Mouse (Mus musculus): ENCODE measurements around the gene Map1a.

Gene Map1a

GRCm38 (mm10) chr2:121316278-121316677 is 26.9 kb downstream of the Map1a start:
- DNase-seq: no peak

GRCm38 (mm10) chr2:121323041-121323440 is 33.6 kb downstream of the Map1a start:
- no peak for DNase-seq

- DNase-seq: no peak
These were observed 34.5 kb downstream of the Map1a start for GRCm38 (mm10) chr2:121323693-121324470.

GRCm38 (mm10) chr2:121329492-121329891 is 40.1 kb downstream of the Map1a start:
- no peak for DNase-seq

GRCm38 (mm10) chr2:121339057-121339456 is 49.7 kb downstream of the Map1a start:
- no peak for DNase-seq

- DNase-seq: no peak
These were observed 63.8 kb downstream of the Map1a start for GRCm38 (mm10) chr2:121353156-121353555.

GRCm38 (mm10) chr2:121354378-121354777 is 65.0 kb downstream of the Map1a start:
- no peak for DNase-seq

- peak; percentile 98 for DNase-seq
These were observed 65.6 kb downstream of the Map1a start, which contains the start of gene Ppip5k1 for GRCm38 (mm10) chr2:121354820-121355592. Gene Ppip5k1, minus strand, starts transcription at chr2:121355396.

GRCm38 (mm10) chr2:121357494-121357893 is 68.1 kb downstream of the Map1a start, which contains the start of gene Ckmt1:
Gene Ckmt1, plus strand, starts transcription at chr2:121357714.
- no peak for DNase-seq

GRCm38 (mm10) chr2:121357961-121358360 is 68.6 kb downstream of the Map1a start:
- no peak for DNase-seq

GRCm38 (mm10) chr2:121358381-121358780 is 69.0 kb downstream of the Map1a start:
- peak; percentile 64 for DNase-seq

- DNase-seq: no peak
These were observed 70.1 kb downstream of the Map1a start for GRCm38 (mm10) chr2:121359461-121359860.

Data from lung, postnatal 10 days (tissue).